Mouse (Mus musculus): ENCODE results near the gene Fsip1.
A peak's percentile ranks its signal among the peaks of the same experiment; 100 is the strongest.
"Not testable (repeated sequence)": the region's sequence is repeated elsewhere in the genome, so short reads cannot be mapped to it uniquely, and the experiment has no call there.

The Fsip1 gene

GRCm38 (mm10) chr2:118174558-118175383, 82.0 kb downstream of the Fsip1 start:
- no peak for DNase-seq

GRCm38 (mm10) chr2:118168225-118168624, 88.5 kb downstream of the Fsip1 start:
- no peak for DNase-seq

- no peak for DNase-seq
These were observed 89.0 kb downstream of the Fsip1 start for GRCm38 (mm10) chr2:118167731-118168130.

- DNase-seq: no peak
These were observed 91.1 kb downstream of the Fsip1 start for GRCm38 (mm10) chr2:118165691-118166090.

- no peak for DNase-seq
These were observed 92.6 kb downstream of the Fsip1 start for GRCm38 (mm10) chr2:118164137-118164536.

- DNase-seq: no peak
These were observed 94.3 kb downstream of the Fsip1 start for GRCm38 (mm10) chr2:118162486-118162885.

- DNase-seq: no peak
These were observed 95.8 kb downstream of the Fsip1 start for GRCm38 (mm10) chr2:118160991-118161390.

GRCm38 (mm10) chr2:118160547-118160946, 96.2 kb downstream of the Fsip1 start:
- DNase-seq: no peak

- DNase-seq: no peak
These were observed 97.6 kb downstream of the Fsip1 start for GRCm38 (mm10) chr2:118159126-118159525.

- DNase-seq: no peak
These were observed 98.7 kb downstream of the Fsip1 start for GRCm38 (mm10) chr2:118158095-118158494.

GRCm38 (mm10) chr2:118149855-118150563, 106.8 kb downstream of the Fsip1 start:
- DNase-seq: peak; percentile 24

GRCm38 (mm10) chr2:118148321-118149142, 108.2 kb downstream of the Fsip1 start:
- DNase-seq: no peak

- DNase-seq: not testable (repeated sequence)
These were observed 109.0 kb downstream of the Fsip1 start for GRCm38 (mm10) chr2:118147749-118148148.

- DNase-seq: no peak
These were observed 115.1 kb downstream of the Fsip1 start for GRCm38 (mm10) chr2:118141651-118142050.

GRCm38 (mm10) chr2:118139261-118139660, 117.5 kb downstream of the Fsip1 start:
- DNase-seq: no peak

GRCm38 (mm10) chr2:118137776-118138175, 119.0 kb downstream of the Fsip1 start:
- DNase-seq: no peak

- no peak for DNase-seq
These were observed 119.7 kb downstream of the Fsip1 start for GRCm38 (mm10) chr2:118137071-118137470.

GRCm38 (mm10) chr2:118128313-118128712, 128.5 kb downstream of the Fsip1 start:
- DNase-seq: no peak

- no peak for DNase-seq
These were observed 129.1 kb downstream of the Fsip1 start for GRCm38 (mm10) chr2:118127516-118128288.

GRCm38 (mm10) chr2:118125943-118126470, 130.8 kb downstream of the Fsip1 start:
- DNase-seq: no peak

- DNase-seq: no peak
These were observed 131.4 kb downstream of the Fsip1 start for GRCm38 (mm10) chr2:118125211-118125939.
